In the genomic region with DNA sequence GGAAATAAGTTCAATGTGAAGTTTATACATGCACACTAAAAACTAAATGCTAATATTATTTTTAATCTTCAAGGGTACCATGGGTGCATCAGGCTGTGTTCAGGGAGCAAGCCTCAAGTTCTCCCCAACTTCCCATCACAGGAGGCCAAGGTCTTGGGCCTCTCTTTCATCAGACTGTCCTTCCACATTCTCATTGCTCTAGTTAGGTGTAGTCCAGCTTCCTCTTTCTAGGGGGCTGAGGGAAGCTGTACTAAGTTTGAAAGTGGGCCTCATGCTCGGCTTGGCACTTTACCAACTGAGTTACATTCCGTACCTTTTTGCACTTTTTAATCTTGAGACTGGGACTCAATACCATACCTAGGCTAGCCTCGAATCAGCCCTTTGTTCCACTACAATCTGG, we compare ENCODE assay signal across 18 mouse cellular contexts.
"Had no signal": no experiment of that assay in that cellular context is flagged by ENCODE, and none has a peak within 500 bp of the region (broad histone marks: within the 10 kb centered on the region; RNA-seq: fewer than 3 reads in every experiment).

No protein-coding gene starts in this region.

- H3K36me3 ChIP-seq: liver, embryonic 15.5 days; lung, embryonic 15.5 days; midbrain, embryonic 13.5 days; midbrain, embryonic 15.5 days; neural tube, embryonic 12.5 days; stomach, embryonic 15.5 days had no signal

- H3K27ac ChIP-seq: liver, embryonic 15.5 days; lung, embryonic 15.5 days; macrophage; midbrain, embryonic 13.5 days; midbrain, embryonic 15.5 days; neural tube, embryonic 12.5 days; stomach, embryonic 15.5 days; stomach, postnatal 0 days had no signal

- H3K4me1 ChIP-seq: liver, embryonic 15.5 days; megakaryocyte, embryonic 14.5 days; neural tube, embryonic 12.5 days; stomach, embryonic 15.5 days had no signal

- ATAC-seq: liver, postnatal 0 days; lung, postnatal 0 days; midbrain, embryonic 13.5 days; midbrain, embryonic 15.5 days had no signal

- H3K27me3 ChIP-seq: liver, embryonic 15.5 days; lung, embryonic 15.5 days; megakaryocyte, embryonic 14.5 days; midbrain, embryonic 13.5 days; midbrain, embryonic 15.5 days; neural tube, embryonic 12.5 days; stomach, embryonic 15.5 days had no signal

- H3K9ac ChIP-seq: liver, embryonic 15.5 days; liver, postnatal 0 days; lung, embryonic 15.5 days; midbrain, embryonic 13.5 days; midbrain, embryonic 15.5 days; neural tube, embryonic 12.5 days; stomach, embryonic 15.5 days had no signal

- H3K9me3 ChIP-seq: liver, embryonic 15.5 days; lung, embryonic 15.5 days; megakaryocyte, embryonic 14.5 days; midbrain, embryonic 13.5 days; midbrain, embryonic 15.5 days; neural tube, embryonic 12.5 days; stomach, embryonic 15.5 days had no signal

- DNase-seq: liver, postnatal 0 days; lung, postnatal 14 days; lung, postnatal 36 days; right cerebral cortex, postnatal 14 days; thymus, adult 2 months; thymus, postnatal 14 days; thymus, postnatal 36 days had no signal

- H3K4me2 ChIP-seq: liver, embryonic 15.5 days; lung, embryonic 15.5 days; midbrain, embryonic 11.5 days; midbrain, embryonic 13.5 days; midbrain, embryonic 15.5 days; neural tube, embryonic 12.5 days; stomach, embryonic 15.5 days had no signal

- H3K4me3 ChIP-seq: liver, embryonic 15.5 days; lung, embryonic 15.5 days; megakaryocyte, embryonic 14.5 days; midbrain, embryonic 13.5 days; midbrain, embryonic 15.5 days; neural tube, embryonic 12.5 days; stomach, embryonic 15.5 days had no signal
